Mouse (Mus musculus) ES-E14 (cell line): ENCODE data around the gene Med13l.

ENCODE experiments used
- CHD2 ChIP-seq: IDR thresholded peaks from 2 replicates; pipeline ENCODE4 v1.6.1; 2014; ENCODE audit warnings: mild to moderate bottlenecking, low read depth, low read length, inconsistent platforms
- HCFC1 ChIP-seq: IDR thresholded peaks from 2 replicates; pipeline ENCODE4 v1.6.1; 2012; ENCODE audit warnings: low read length, inconsistent platforms, borderline replicate concordance; ENCODE audit not compliant: insufficient read depth
- MAFK ChIP-seq: IDR thresholded peaks from 2 replicates; pipeline ENCODE4 v1.6.1; 2014; ENCODE audit warnings: mild to moderate bottlenecking, low read depth, low read length, inconsistent platforms; ENCODE audit not compliant: insufficient read depth
- ZC3H11A ChIP-seq: IDR thresholded peaks from 2 replicates; pipeline ENCODE4 v1.6.1; 2012; ENCODE audit warnings: low read depth, mild to moderate bottlenecking, inconsistent platforms, low read length, borderline replicate concordance
- ZNF384 ChIP-seq: IDR thresholded peaks from 2 replicates; pipeline ENCODE4 v1.6.1; 2012; ENCODE audit warnings: low read depth, low read length, inconsistent platforms

DNA sequence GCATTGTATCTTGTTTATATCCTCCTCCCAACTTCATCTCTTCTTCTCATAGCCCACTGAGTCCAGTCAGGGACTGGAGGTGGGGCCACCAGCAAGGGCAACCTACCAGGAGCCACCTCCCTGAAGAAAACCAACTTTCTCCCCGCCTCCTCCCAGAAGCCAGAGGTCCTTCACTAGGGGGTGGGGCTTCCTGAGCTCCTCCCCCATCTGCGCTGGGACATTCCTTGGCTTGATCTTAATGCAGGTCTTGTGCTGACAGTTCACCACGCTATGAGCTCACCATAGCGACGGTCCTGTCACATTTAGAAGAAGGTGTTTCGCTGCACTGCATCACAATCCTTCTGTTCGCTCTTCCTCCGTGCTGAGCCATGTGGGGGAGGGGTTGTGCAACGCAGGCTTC lies 229.3 kb downstream of the Med13l start:
- TF ChIP-seq MAFK (no peak), ZNF384 (no peak), ZC3H11A (no peak), HCFC1 (no peak), CHD2 (no peak)
